Mouse (Mus musculus): ENCODE results near the gene Isoc2b.
"Not testable (repeated sequence)": the region's sequence is repeated elsewhere in the genome, so short reads cannot be mapped to it uniquely, and the experiment has no call there.

The Isoc2b gene

GRCm38 (mm10) chr7:4870133-4870532 lies at the start of gene Isoc2b:
TSS of gene Isoc2b (minus strand) at chr7:4870258.
- DNase-seq (ENCODE audit: low read depth, low spot score): no peak

- DNase-seq (ENCODE audit: low read depth, low spot score): no peak
Measured at GRCm38 (mm10) chr7:4919096-4919495, 49.0 kb upstream of the Isoc2b start.

- no peak for DNase-seq (ENCODE audit: low read depth, low spot score)
Measured at GRCm38 (mm10) chr7:4918681-4919080, 48.6 kb upstream of the Isoc2b start.

- no peak for DNase-seq (ENCODE audit: low read depth, low spot score)
Measured at GRCm38 (mm10) chr7:4917494-4917893, 47.4 kb upstream of the Isoc2b start.

- DNase-seq (ENCODE audit: low read depth, low spot score): no peak
Measured at GRCm38 (mm10) chr7:4915669-4916416, 45.8 kb upstream of the Isoc2b start.

GRCm38 (mm10) chr7:4915007-4915665 lies 45.1 kb upstream of the Isoc2b start, which contains the start of gene Zfp628:
TSS of gene Zfp628 (plus strand) at chr7:4915217.
- peak; percentile 93 for DNase-seq (ENCODE audit: low read depth, low spot score)

GRCm38 (mm10) chr7:4912248-4912647 lies 42.2 kb upstream of the Isoc2b start:
- DNase-seq (ENCODE audit: low read depth, low spot score): no peak

- no peak for DNase-seq (ENCODE audit: low read depth, low spot score)
Measured at GRCm38 (mm10) chr7:4911561-4911960, 41.5 kb upstream of the Isoc2b start.

GRCm38 (mm10) chr7:4906466-4906950 lies 36.5 kb upstream of the Isoc2b start, which contains the start of gene Gm36210:
TSS of gene Gm36210 (minus strand) at chr7:4906516.
- no peak for DNase-seq (ENCODE audit: low read depth, low spot score)

- DNase-seq (ENCODE audit: low read depth, low spot score): no peak
Measured at GRCm38 (mm10) chr7:4902404-4902803, 32.3 kb upstream of the Isoc2b start.

- peak; percentile 37 for DNase-seq (ENCODE audit: low read depth, low spot score)
Measured at GRCm38 (mm10) chr7:4901171-4901570, 31.1 kb upstream of the Isoc2b start.

- no peak for DNase-seq (ENCODE audit: low read depth, low spot score)
Measured at GRCm38 (mm10) chr7:4900523-4900851, 30.4 kb upstream of the Isoc2b start.

GRCm38 (mm10) chr7:4899649-4900522 lies 29.8 kb upstream of the Isoc2b start:
- DNase-seq (ENCODE audit: low read depth, low spot score): no peak

- no peak for DNase-seq (ENCODE audit: low read depth, low spot score)
Measured at GRCm38 (mm10) chr7:4898851-4899648, 29.0 kb upstream of the Isoc2b start.

GRCm38 (mm10) chr7:4895186-4895585 lies 25.1 kb upstream of the Isoc2b start:
- no peak for DNase-seq (ENCODE audit: low read depth, low spot score)

- no peak for DNase-seq (ENCODE audit: low read depth, low spot score)
Measured at GRCm38 (mm10) chr7:4886680-4887079, 16.6 kb upstream of the Isoc2b start.

- not testable (repeated sequence) for DNase-seq (ENCODE audit: low read depth, low spot score)
Measured at GRCm38 (mm10) chr7:4879036-4879435, 9.0 kb upstream of the Isoc2b start.

GRCm38 (mm10) chr7:4878186-4878585 lies 8.1 kb upstream of the Isoc2b start:
- peak; percentile 50 for DNase-seq (ENCODE audit: low read depth, low spot score)

GRCm38 (mm10) chr7:4877226-4877625 lies 7.2 kb upstream of the Isoc2b start:
- no peak for DNase-seq (ENCODE audit: low read depth, low spot score)

GRCm38 (mm10) chr7:4876753-4877221 lies 6.7 kb upstream of the Isoc2b start, which contains the start of gene Isoc2a:
TSS of gene Isoc2a (plus strand) at chr7:4877153.
- peak; percentile 95 for DNase-seq (ENCODE audit: low read depth, low spot score)

GRCm38 (mm10) chr7:4866631-4867180 lies 3.4 kb downstream of the Isoc2b start:
- no peak for DNase-seq (ENCODE audit: low read depth, low spot score)
